Mouse (Mus musculus): ENCODE data around the gene Cpne6. TPM values are rescaled to one million over a fixed set of nuclear protein-coding genes. Genes with fewer than 3 reads are reported as not detected.

Cpne6 gene
- polyA plus RNA-seq, 1 experiment from 2014 or later, result 0.42 TPM

GRCm38 (mm10) chr14:55509540-55509939 is 705 bp upstream of the Cpne6 start:
- no peak overlapping the region for H3K27ac ChIP-seq (replicated peaks)
- no peak for ATAC-seq (ENCODE audit: low FRiP score, low read depth)
- peaks cover 18% of the 10 kb centered on the region; the same call in 1 of the 2 replicates for H3K27me3 ChIP-seq
- H3K9ac ChIP-seq (replicated peaks), result no peak overlapping the region
- no peak overlapping the region for H3K4me2 ChIP-seq (replicated peaks)
- no peaks in the 10 kb centered on the region; the same call in 1 of the 2 replicates for H3K36me3 ChIP-seq
- WGBS, result 79% methylated on average over 10 of the region's 10 CpGs
- H3K9me3 ChIP-seq, result no peaks in the 10 kb centered on the region
- no peak overlapping the region for H3K4me3 ChIP-seq
- peaks cover 4% of the 10 kb centered on the region; the same call in 1 of the 2 replicates for H3K4me1 ChIP-seq

- Histone ChIP-seq H3K27me3 (peaks cover 18% of the 10 kb centered on the region; the same call in 1 of the 2 replicates), H3K4me3 (no peak overlapping the region), H3K27ac (replicated peaks) (no peak overlapping the region), H3K9ac (replicated peaks) (no peak overlapping the region), H3K4me2 (replicated peaks) (no peak overlapping the region), H3K9me3 (no peaks in the 10 kb centered on the region), H3K36me3 (no peaks in the 10 kb centered on the region), H3K4me1 (peaks cover 4% of the 10 kb centered on the region; the same call in 1 of the 2 replicates)
- no peak for ATAC-seq (ENCODE audit: low FRiP score, low read depth)
- 57% methylated on average over 7 of the region's 7 CpGs for WGBS
Observed at GRCm38 (mm10) chr14:55511037-55511436, 792 bp downstream of the Cpne6 start.

GRCm38 (mm10) chr14:55513927-55514326 is 3.7 kb downstream of the Cpne6 start:
- Histone ChIP-seq H3K27me3 (peaks cover 23% of the 10 kb centered on the region; the same call in 1 of the 2 replicates), H3K4me3 (no peak overlapping the region), H3K9ac (replicated peaks) (no peak overlapping the region), H3K36me3 (no peaks in the 10 kb centered on the region), H3K4me2 (replicated peaks) (no peak overlapping the region), H3K27ac (replicated peaks) (no peak overlapping the region), H3K4me1 (peaks cover 10% of the 10 kb centered on the region; the same call in 1 of the 2 replicates), H3K9me3 (no peaks in the 10 kb centered on the region)
- no peak for ATAC-seq (ENCODE audit: low FRiP score, low read depth)
- 75% methylated on average over 10 of the region's 10 CpGs for WGBS

GRCm38 (mm10) chr14:55515846-55516245 is 5.6 kb downstream of the Cpne6 start:
- H3K4me2 ChIP-seq (replicated peaks), result no peak overlapping the region
- H3K9me3 ChIP-seq, result no peaks in the 10 kb centered on the region
- no peak for ATAC-seq (ENCODE audit: low FRiP score, low read depth)
- peaks cover 16% of the 10 kb centered on the region; the same call in 1 of the 2 replicates for H3K4me1 ChIP-seq
- H3K36me3 ChIP-seq, result no peaks in the 10 kb centered on the region
- H3K9ac ChIP-seq (replicated peaks), result no peak overlapping the region
- no peak overlapping the region for H3K4me3 ChIP-seq
- no peak overlapping the region for H3K27ac ChIP-seq (replicated peaks)
- 93% methylated on average over 4 of the region's 4 CpGs for WGBS
- peaks cover 32% of the 10 kb centered on the region; the same call in 1 of the 2 replicates for H3K27me3 ChIP-seq

GRCm38 (mm10) chr14:55518897-55519296 is 8.7 kb downstream of the Cpne6 start:
- peak; percentile 69 for ATAC-seq (ENCODE audit: low FRiP score, low read depth)
- Histone ChIP-seq H3K4me2 (replicated peaks) (no peak overlapping the region), H3K27me3 (peaks cover 43% of the 10 kb centered on the region)

GRCm38 (mm10) chr14:55519604-55520003 is 9.4 kb downstream of the Cpne6 start:
- no peak for ATAC-seq (ENCODE audit: low FRiP score, low read depth)
- H3K27me3 ChIP-seq, result peaks cover 43% of the 10 kb centered on the region
- 57% methylated on average over 4 of the region's 4 CpGs for WGBS
- no peak overlapping the region for H3K4me2 ChIP-seq (replicated peaks)
- no peak overlapping the region for H3K4me3 ChIP-seq
- H3K27ac ChIP-seq (replicated peaks), result 0 out of 2 replicates have a peak overlapping the region, but pooled peaks have one; percentile 25
- no peaks in the 10 kb centered on the region for H3K36me3 ChIP-seq
- H3K9ac ChIP-seq (replicated peaks), result no peak overlapping the region
- no peaks in the 10 kb centered on the region for H3K9me3 ChIP-seq
- H3K4me1 ChIP-seq, result peaks cover 19% of the 10 kb centered on the region

More at GRCm38 (mm10) chr14:55518897-55519296, 8.7 kb downstream of the Cpne6 start:
- H3K4me1 ChIP-seq, result peaks cover 19% of the 10 kb centered on the region
- no peak overlapping the region for H3K9ac ChIP-seq (replicated peaks)
- H3K36me3 ChIP-seq, result no peaks in the 10 kb centered on the region
- peak overlapping the region; percentile 25; the same call in 1 of the 2 replicates for H3K27ac ChIP-seq (replicated peaks)
- H3K4me3 ChIP-seq, result no peak overlapping the region
- H3K9me3 ChIP-seq, result no peaks in the 10 kb centered on the region
- no CpG with 5 or more reads among the region's 2 CpGs for WGBS

- H3K9ac ChIP-seq (replicated peaks), result peak overlapping the region; percentile 50
- H3K27ac ChIP-seq (replicated peaks), result no peak overlapping the region
- peaks cover 19% of the 10 kb centered on the region for H3K4me1 ChIP-seq
Observed at GRCm38 (mm10) chr14:55520451-55521361, 10.5 kb downstream of the Cpne6 start.

GRCm38 (mm10) chr14:55524062-55524461 is 13.8 kb downstream of the Cpne6 start:
- peaks cover 39% of the 10 kb centered on the region for H3K27me3 ChIP-seq
- no peak overlapping the region for H3K9ac ChIP-seq (replicated peaks)
- peaks cover 8% of the 10 kb centered on the region for H3K4me1 ChIP-seq
- H3K36me3 ChIP-seq, result no peaks in the 10 kb centered on the region
- no peak overlapping the region for H3K27ac ChIP-seq (replicated peaks)
- 67% methylated on average over 4 of the region's 4 CpGs for WGBS
- no peak overlapping the region for H3K4me3 ChIP-seq
- H3K4me2 ChIP-seq (replicated peaks), result no peak overlapping the region
- H3K9me3 ChIP-seq, result no peaks in the 10 kb centered on the region
- ATAC-seq (ENCODE audit: low FRiP score, low read depth), result no peak

More at GRCm38 (mm10) chr14:55520451-55521361, 10.5 kb downstream of the Cpne6 start:
- Histone ChIP-seq H3K4me3 (peak overlapping the region; percentile 47), H3K4me2 (replicated peaks) (peak overlapping the region; percentile 79), H3K27me3 (peaks cover 43% of the 10 kb centered on the region), H3K36me3 (no peaks in the 10 kb centered on the region), H3K9me3 (no peaks in the 10 kb centered on the region)
- under 1% methylated on average over 61 of the region's 61 CpGs for WGBS
- peak; percentile 57 for ATAC-seq (ENCODE audit: low FRiP score, low read depth)

- Histone ChIP-seq H3K4me1 (peaks cover 6% of the 10 kb centered on the region; the same call in 1 of the 2 replicates), H3K4me3 (no peak within 1 kb of the TSS), H3K9ac (replicated peaks) (no peak within 1 kb of the TSS), H3K27ac (replicated peaks) (no peak within 1 kb of the TSS), H3K36me3 (no peaks in the 10 kb centered on the region), H3K27me3 (peaks cover 42% of the 10 kb centered on the region), H3K9me3 (no peaks in the 10 kb centered on the region), H3K4me2 (replicated peaks) (no peak within 1 kb of the TSS)
- 47% methylated on average over 8 of the region's 8 CpGs for WGBS
- no peak for ATAC-seq (ENCODE audit: low FRiP score, low read depth)
Observed at GRCm38 (mm10) chr14:55524785-55525184, 14.5 kb downstream of the Cpne6 start, which contains the start of gene Nrl. Nrl (minus strand) TSS chr14:55524981.

- Histone ChIP-seq H3K9ac (replicated peaks) (no peak overlapping the region), H3K4me3 (no peak overlapping the region), H3K36me3 (no peaks in the 10 kb centered on the region), H3K4me2 (replicated peaks) (no peak overlapping the region), H3K9me3 (no peaks in the 10 kb centered on the region), H3K27me3 (peaks cover 34% of the 10 kb centered on the region), H3K27ac (replicated peaks) (no peak overlapping the region), H3K4me1 (no peaks in the 10 kb centered on the region)
- WGBS, result 79% methylated on average over 2 of the region's 2 CpGs
- ATAC-seq (ENCODE audit: low FRiP score, low read depth), result no peak
Observed at GRCm38 (mm10) chr14:55526674-55527073, 16.4 kb downstream of the Cpne6 start.

GRCm38 (mm10) chr14:55527940-55528339 is 17.7 kb downstream of the Cpne6 start:
- ATAC-seq (ENCODE audit: low FRiP score, low read depth), result no peak
- H3K27ac ChIP-seq (replicated peaks), result no peak overlapping the region
- no peaks in the 10 kb centered on the region for H3K4me1 ChIP-seq
- no peak overlapping the region for H3K9ac ChIP-seq (replicated peaks)
- H3K4me2 ChIP-seq (replicated peaks), result no peak overlapping the region
- no peaks in the 10 kb centered on the region for H3K36me3 ChIP-seq
- no peak overlapping the region for H3K4me3 ChIP-seq
- H3K9me3 ChIP-seq, result no peaks in the 10 kb centered on the region
- H3K27me3 ChIP-seq, result peaks cover 21% of the 10 kb centered on the region
- 18% methylated on average over 3 of the region's 3 CpGs for WGBS

- no peaks in the 10 kb centered on the region for H3K9me3 ChIP-seq
- 61% methylated on average over 6 of the region's 6 CpGs for WGBS
- H3K27me3 ChIP-seq, result peaks cover 10% of the 10 kb centered on the region
- no peak overlapping the region for H3K9ac ChIP-seq (replicated peaks)
- H3K27ac ChIP-seq (replicated peaks), result no peak overlapping the region
- H3K36me3 ChIP-seq, result no peaks in the 10 kb centered on the region
- H3K4me2 ChIP-seq (replicated peaks), result no peak overlapping the region
- ATAC-seq (ENCODE audit: low FRiP score, low read depth), result no peak
- peaks cover 16% of the 10 kb centered on the region for H3K4me1 ChIP-seq
- no peak overlapping the region for H3K4me3 ChIP-seq
Observed at GRCm38 (mm10) chr14:55536116-55536745, 26.0 kb downstream of the Cpne6 start.
